Mouse (Mus musculus) right cerebral cortex, adult 18-20 months (tissue): ENCODE measurements at regions not wholly inside any gene's neighbourhood (a gene's known extent, or its start where the extent isn't known, plus 50 kb on each side); places are given as distances from the start of the nearest gene placed in this dataset.

ENCODE experiments used
- DNase-seq: peaks from one replicate; pipeline ENCODE4 v3.0.0; 2022; ENCODE audit warnings: mixed read lengths

- DNase-seq: no peak
Observed at GRCm38 (mm10) chr11:31530851-31531250, 140.8 kb downstream of the Bod1 start.

GRCm38 (mm10) chr11:31529686-31530085 lies 142.0 kb downstream of the Bod1 start:
- DNase-seq: no peak

- DNase-seq: no peak
Observed at GRCm38 (mm10) chr11:31524708-31525107, 147.0 kb downstream of the Bod1 start.

- no peak for DNase-seq
Observed at GRCm38 (mm10) chr11:31524065-31524618, 147.5 kb downstream of the Bod1 start.

GRCm38 (mm10) chr11:31522127-31522526 lies 149.6 kb downstream of the Bod1 start:
- no peak for DNase-seq

GRCm38 (mm10) chr11:31520909-31521308 lies 150.8 kb downstream of the Bod1 start:
- DNase-seq: no peak

- DNase-seq: no peak
Observed at GRCm38 (mm10) chr11:31503239-31503916, 133.5 kb upstream of the Stc2 start.

- DNase-seq: no peak
Observed at GRCm38 (mm10) chr11:31485429-31485828, 115.6 kb upstream of the Stc2 start.

GRCm38 (mm10) chr11:31481057-31481340 lies 111.1 kb upstream of the Stc2 start:
- no peak for DNase-seq

- no peak for DNase-seq
Observed at GRCm38 (mm10) chr11:31480225-31481056, 110.6 kb upstream of the Stc2 start.

GRCm38 (mm10) chr11:31477763-31478162 lies 107.9 kb upstream of the Stc2 start:
- no peak for DNase-seq

GRCm38 (mm10) chr11:31477104-31477503 lies 107.2 kb upstream of the Stc2 start:
- no peak for DNase-seq

- DNase-seq: no peak
Observed at GRCm38 (mm10) chr11:31473017-31473416, 103.1 kb upstream of the Stc2 start.

- no peak for DNase-seq
Observed at GRCm38 (mm10) chr11:31470681-31471414, 101.0 kb upstream of the Stc2 start.

- no peak for DNase-seq
Observed at GRCm38 (mm10) chr11:31464844-31465243, 95.0 kb upstream of the Stc2 start.

GRCm38 (mm10) chr11:31462440-31462839 lies 92.6 kb upstream of the Stc2 start:
- no peak for DNase-seq

- no peak for DNase-seq
Observed at GRCm38 (mm10) chr11:31461824-31462223, 92.0 kb upstream of the Stc2 start.

- DNase-seq: no peak
Observed at GRCm38 (mm10) chr11:31461348-31461747, 91.5 kb upstream of the Stc2 start.

- DNase-seq: no peak
Observed at GRCm38 (mm10) chr11:31427374-31427773, 57.5 kb upstream of the Stc2 start.
